Mouse (Mus musculus) embryonic facial prominence, embryonic 14.5 days (tissue): ENCODE measurements around the gene Upk3a. TPM values are rescaled to one million over a fixed set of nuclear protein-coding genes. Genes with fewer than 3 reads are reported as not detected.

Source experiments
- ATAC-seq: fragments of 200-750 bp; cut with Nextera tagmentation; 2 replicates; pipeline ENCODE4 v1.8.0; 2017; ENCODE audit warnings: low read depth, moderate number of reproducible peaks, moderate TSS enrichment
- DNase-seq: peaks from one replicate; pipeline ENCODE4 v3.0.0-alpha.2; 2015; ENCODE audit warnings: low spot score
- H3K27ac ChIP-seq: fragments of 300-500 bp; sonication (generic); replicated peaks from 2 replicates; pipeline ENCODE4 v1.5.1; 2014; ENCODE audit warnings: low read depth, mild to moderate bottlenecking, low read length, moderate library complexity
- H3K27me3 ChIP-seq: fragments of 300-500 bp; sonication (generic); replicated peaks from 2 replicates; pipeline ENCODE4 v1.6.1; 2014; ENCODE audit warnings: low read length; ENCODE audit not compliant: control insufficient read depth, insufficient read depth
- H3K36me3 ChIP-seq: fragments of 300-500 bp; sonication (generic); 2 replicates; pipeline ENCODE4 v1.6.1; 2014; ENCODE audit warnings: low read length, mixed read lengths; ENCODE audit not compliant: control insufficient read depth, insufficient read depth
- H3K4me1 ChIP-seq: fragments of 300-500 bp; sonication (generic); 2 replicates; pipeline ENCODE4 v1.6.1; 2014; ENCODE audit warnings: antibody characterized with exemption, low read length; ENCODE audit not compliant: control insufficient read depth, insufficient read depth
- H3K4me2 ChIP-seq: fragments of 300-500 bp; sonication (generic); 2 replicates; pipeline ENCODE4 v1.6.1; 2014; ENCODE audit warnings: low read depth, mild to moderate bottlenecking, low read length, moderate library complexity, mixed read lengths
- H3K4me3 ChIP-seq: fragments of 300-500 bp; sonication (generic); 2 replicates; pipeline ENCODE4 v1.5.1; 2014; ENCODE audit warnings: low read depth, mild to moderate bottlenecking, low read length
- H3K9ac ChIP-seq: fragments of 300-500 bp; sonication (generic); 2 replicates; pipeline ENCODE4 v1.6.1; 2014; ENCODE audit warnings: low read depth, mild to moderate bottlenecking, low read length, moderate library complexity, mixed read lengths
- H3K9me3 ChIP-seq: fragments of 300-500 bp; sonication (generic); 2 replicates; pipeline ENCODE4 v1.6.1; 2016; ENCODE audit warnings: low read length; ENCODE audit not compliant: control insufficient read depth
- WGBS: fragments of 180-500 bp; shearing (Covaris S2); extraction: QIAGEN DNeasy Blood & Tissue Kit; methylation state at CpG from one replicate; pipeline ENCODE4 v1.1.7; 2014; 5-methylcytosine and 5-hydroxymethylcytosine counted together
- polyA plus RNA-seq: library from polyadenylated mRNA; unstranded; fragments of >200 nt; fragmentation: Nextera tagmentation; extraction: Ambion mirVana; gene quantifications from 2 replicates; pipeline ENCODE4 v1.2.1, GENCODE M21; 2014

Gene Upk3a
- polyA plus RNA-seq, 1 experiment from 2014 or later: 13.0 TPM

- peak; percentile 28; the same call in 1 of the 2 replicates for ATAC-seq
- no peaks in the 10 kb centered on the region for H3K9me3 ChIP-seq
- no peak overlapping the region for H3K27ac ChIP-seq
Observed at GRCm38 (mm10) chr15:85037343-85037690, 20.4 kb downstream of the Upk3a start.

GRCm38 (mm10) chr15:85041546-85042225 lies 24.7 kb downstream of the Upk3a start:
- no peak for DNase-seq
- peak overlapping the region; percentile 88 for H3K27ac ChIP-seq
- ATAC-seq: no peak
- no peak overlapping the region for H3K4me3 ChIP-seq
- 0 out of 2 replicates have a peak overlapping the region, but pooled peaks have one; percentile 7 for H3K9ac ChIP-seq
- no peaks in the 10 kb centered on the region for H3K27me3 ChIP-seq
- H3K4me1 ChIP-seq: peaks cover 30% of the 10 kb centered on the region
- peaks cover 10% of the 10 kb centered on the region; the same call in 1 of the 2 replicates for H3K36me3 ChIP-seq
- H3K4me2 ChIP-seq: no peak overlapping the region
- H3K9me3 ChIP-seq: no peaks in the 10 kb centered on the region
- 71% methylated on average over 10 of the region's 10 CpGs for WGBS

More at GRCm38 (mm10) chr15:85037343-85037690, 20.4 kb downstream of the Upk3a start:
- peak overlapping the region; percentile 91 for H3K9ac ChIP-seq
- no peaks in the 10 kb centered on the region for H3K36me3 ChIP-seq
- H3K4me2 ChIP-seq: peak overlapping the region; percentile 92
- DNase-seq: no peak
- no peaks in the 10 kb centered on the region for H3K27me3 ChIP-seq
- peaks cover 19% of the 10 kb centered on the region for H3K4me1 ChIP-seq
- peak overlapping the region; percentile 84 for H3K4me3 ChIP-seq
- 5% methylated on average over 5 of the region's 8 CpGs for WGBS

GRCm38 (mm10) chr15:85042361-85042954 lies 25.5 kb downstream of the Upk3a start:
- H3K4me3 ChIP-seq: no peak overlapping the region
- H3K27ac ChIP-seq: peak overlapping the region; percentile 88
- H3K36me3 ChIP-seq: peaks cover 17% of the 10 kb centered on the region; the same call in 1 of the 2 replicates
- peak; percentile 89 for ATAC-seq
- peaks cover 29% of the 10 kb centered on the region for H3K4me1 ChIP-seq
- H3K27me3 ChIP-seq: no peaks in the 10 kb centered on the region
- DNase-seq: peak; percentile 93
- H3K4me2 ChIP-seq: no peak overlapping the region
- WGBS: 12% methylated on average over 4 of the region's 4 CpGs
- H3K9ac ChIP-seq: 0 out of 2 replicates have a peak overlapping the region, but pooled peaks have one; percentile 7
- H3K9me3 ChIP-seq: no peaks in the 10 kb centered on the region

- Histone ChIP-seq H3K4me1 (peaks cover 23% of the 10 kb centered on the region), H3K4me3 (no peak overlapping the region), H3K27me3 (no peaks in the 10 kb centered on the region), H3K9ac (peak overlapping the region; percentile 50), H3K9me3 (no peaks in the 10 kb centered on the region), H3K27ac (peak overlapping the region; percentile 88), H3K36me3 (peaks cover 19% of the 10 kb centered on the region; the same call in 1 of the 2 replicates), H3K4me2 (no peak overlapping the region)
- whole genome bisulfite sequencing: 41% methylated on average over 5 of the region's 5 CpGs
- DNase-seq (no peak), ATAC-seq (no peak; the same call in 1 of the 2 replicates)
Observed at GRCm38 (mm10) chr15:85043116-85043515, 26.2 kb downstream of the Upk3a start.

GRCm38 (mm10) chr15:85043761-85044160 lies 26.8 kb downstream of the Upk3a start:
- DNase-seq (no peak), ATAC-seq (no peak)
- WGBS: 70% methylated on average over 5 of the region's 5 CpGs
- H3K4me3 ChIP-seq: no peak overlapping the region
- no peaks in the 10 kb centered on the region for H3K9me3 ChIP-seq
- H3K27me3 ChIP-seq: no peaks in the 10 kb centered on the region
- no peak overlapping the region for H3K4me2 ChIP-seq
- H3K36me3 ChIP-seq: peaks cover 25% of the 10 kb centered on the region; the same call in 1 of the 2 replicates
- peak overlapping the region; percentile 50; the same call in 1 of the 2 replicates for H3K9ac ChIP-seq
- peaks cover 21% of the 10 kb centered on the region for H3K4me1 ChIP-seq
- peak overlapping the region; percentile 88; the same call in 1 of the 2 replicates for H3K27ac ChIP-seq

GRCm38 (mm10) chr15:85046230-85046950 lies 29.4 kb downstream of the Upk3a start:
- Histone ChIP-seq H3K36me3 (peaks cover 52% of the 10 kb centered on the region), H3K9ac (no peak overlapping the region)
- WGBS: 83% methylated on average over 14 of the region's 14 CpGs

GRCm38 (mm10) chr15:85047865-85048264 lies 30.9 kb downstream of the Upk3a start:
- H3K9ac ChIP-seq: no peak overlapping the region
- ATAC-seq (no peak), DNase-seq (no peak)
- H3K9me3 ChIP-seq: no peaks in the 10 kb centered on the region
- no peak overlapping the region for H3K4me3 ChIP-seq
- WGBS: 87% methylated on average over 4 of the region's 4 CpGs
- no peak overlapping the region for H3K27ac ChIP-seq
- no peak overlapping the region for H3K4me2 ChIP-seq
- no peaks in the 10 kb centered on the region for H3K27me3 ChIP-seq
- H3K4me1 ChIP-seq: peaks cover 11% of the 10 kb centered on the region
- peaks cover 66% of the 10 kb centered on the region for H3K36me3 ChIP-seq

More at GRCm38 (mm10) chr15:85046230-85046950, 29.4 kb downstream of the Upk3a start:
- Histone ChIP-seq H3K4me1 (peaks cover 21% of the 10 kb centered on the region), H3K4me2 (no peak overlapping the region), H3K27me3 (no peaks in the 10 kb centered on the region), H3K9me3 (no peaks in the 10 kb centered on the region), H3K4me3 (no peak overlapping the region), H3K27ac (no peak overlapping the region)
- ATAC-seq (no peak), DNase-seq (no peak)

- Histone ChIP-seq H3K4me1 (no peaks in the 10 kb centered on the region), H3K9ac (no peak overlapping the region), H3K27me3 (no peaks in the 10 kb centered on the region), H3K4me3 (no peak overlapping the region), H3K36me3 (peaks cover 81% of the 10 kb centered on the region), H3K9me3 (no peaks in the 10 kb centered on the region), H3K27ac (no peak overlapping the region), H3K4me2 (no peak overlapping the region)
- DNase-seq: no peak
- no peak for ATAC-seq
- WGBS: 87% methylated on average over 1 of the region's 1 CpGs
Observed at GRCm38 (mm10) chr15:85049758-85050157, 32.8 kb downstream of the Upk3a start.
